Comparison of ENCODE assay signal across 24 mouse cellular contexts in genomic region chr9:20210812-20211211, GRCm38 (mm10). TPM values are rescaled to one million over a fixed set of nuclear protein-coding genes. Genes with fewer than 3 reads are reported as not detected.
A peak's percentile ranks its signal among the peaks of the same experiment; 100 is the strongest.
DNase-seq lines count a peak whose midpoint lies in the region; TF ChIP-seq lines count a peak whose summit lies in the region.
"Had no signal": no experiment of that assay in that cellular context is flagged by ENCODE, and none has a peak within 500 bp of the region (broad histone marks: within the 10 kb centered on the region; RNA-seq: fewer than 3 reads in every experiment).

No protein-coding gene starts in this region.

- no peak for TF ChIP-seq POLR2A in MEL (IDR thresholded peaks at IDR 0.05; ENCODE audit: control insufficient read depth in 1 of 2, insufficient read depth in 1 of 2, low read depth in 1 of 2, low read length in 2 of 2, poor library complexity in 1 of 2)

- no peak overlapping the region for H3K4me3 ChIP-seq in MEL (ENCODE audit: control insufficient read depth in 1 of 2, insufficient read depth in 1 of 2, low read depth in 2 of 2, low read length in 2 of 2)

- H3K9me3 ChIP-seq in MEL (replicated peaks; ENCODE audit: insufficient read depth, low read length) = no peaks in the 10 kb centered on the region
- H3K9me3 ChIP-seq: G1E had no signal

- H3K9ac ChIP-seq in MEL (ENCODE audit: control insufficient read depth, low read depth, low read length, poor library complexity, severe bottlenecking) = no peak overlapping the region

- no peak for TF ChIP-seq RAD21 in MEL (IDR thresholded peaks at IDR 0.05; ENCODE audit: low read depth, low read length)

- TF ChIP-seq CTCF in MEL (IDR thresholded peaks at IDR 0.05 in 2 of 3, conservative IDR thresholded peaks at IDR 0.05 in 1 of 3; ENCODE audit: control insufficient read depth in 1 of 3, insufficient read depth in 1 of 3, low read depth in 2 of 3, low read length in 3 of 3, poor library complexity in 1 of 3, severe bottlenecking in 1 of 3) = no peak

- no peak overlapping the region for H3K27ac ChIP-seq in MEL (ENCODE audit: control insufficient read depth, low read depth, low read length)

- H3K27me3 ChIP-seq in MEL (ENCODE audit: control insufficient read depth in 1 of 2, insufficient read depth in 2 of 2, low read length in 2 of 2) = no peaks in the 10 kb centered on the region
- H3K27me3 ChIP-seq: CH12.LX, Patski had no signal

- 0 out of 4 replicates have a peak, but pooled peaks cover 0 to 2% of the 10 kb centered on the region in 2 experiments for H3K4me1 ChIP-seq in MEL (ENCODE audit: control insufficient read depth in 1 of 2, insufficient read depth in 2 of 2, low read length in 2 of 2)

- H3K79me2 ChIP-seq in MEL (ENCODE audit: control insufficient read depth, insufficient read depth, low read length, poor library complexity) = no peaks in the 10 kb centered on the region

- intact Hi-C loops in heart, postnatal 10 days (cut with DNase I) = no loop called here

- DNase-seq in MEL (ENCODE audit: low read depth, low spot score) = peak; percentile 50
- no peak for DNase-seq in heart, postnatal 10 days
- DNase-seq: adrenal gland, adult 2 months; adrenal gland, adult 8-10 months; adrenal gland, postnatal 10 days; adrenal gland, postnatal 14 days; adrenal gland, postnatal 25 days; adrenal gland, postnatal 36 days; B cell, adult 2 months; cerebellum, adult 11 months; cerebellum, adult 11-12 months; cerebellum, adult 18-20 months; cerebellum, adult 2 months; cerebellum, adult 8-10 months had no signal

- TF ChIP-seq EP300 in MEL (IDR thresholded peaks at IDR 0.05; ENCODE audit: low read depth in 1 of 2, low read length in 2 of 2) = peak; percentile 23 to 57; a peak in 1 of 4 replicates

- H3K36me3 ChIP-seq in MEL (ENCODE audit: control insufficient read depth in 1 of 2, insufficient read depth in 2 of 2, low read length in 2 of 2) = peaks cover 0 to 4% of the 10 kb centered on the region in 2 experiments; a peak in 2 of 4 replicates
- H3K36me3 ChIP-seq: G1E had no signal

TF ChIP-seq in MEL, 35 proteins besides CTCF, POLR2A, EP300 and RAD21:
- TF ChIP-seq MYC (IDR thresholded peaks at IDR 0.05; ENCODE audit: low read depth, low read length) = peak; percentile 49; the same call in 1 of the 2 replicates
- no peak for TF ChIP-seq MAX (IDR thresholded peaks at IDR 0.05; ENCODE audit: low read length)
- no peak for TF ChIP-seq NELFE (IDR thresholded peaks at IDR 0.05; ENCODE audit: low read depth, low read length)
- no peak for TF ChIP-seq CHD2 (IDR thresholded peaks at IDR 0.05; ENCODE audit: low read length)
- no peak for TF ChIP-seq SMC3 (IDR thresholded peaks at IDR 0.05; ENCODE audit: low read depth, low read length)
- TF ChIP-seq SIN3A (IDR thresholded peaks at IDR 0.05; ENCODE audit: low read length) = no peak
- no peak for TF ChIP-seq POLR2AphosphoS5 (IDR thresholded peaks at IDR 0.05; ENCODE audit: borderline replicate concordance, low read depth, low read length)
- TF ChIP-seq TCF12 (IDR thresholded peaks at IDR 0.05; ENCODE audit: low read depth, low read length) = 0 out of 2 replicates have a peak, but pooled peaks have one; percentile 8
- TF ChIP-seq TAL1 (IDR thresholded peaks at IDR 0.05; ENCODE audit: low read length) = peak; percentile 38
- TF ChIP-seq MAZ (IDR thresholded peaks at IDR 0.05; ENCODE audit: low read depth, low read length) = no peak
- TF ChIP-seq MEF2A (IDR thresholded peaks at IDR 0.05; ENCODE audit: extremely low read depth, insufficient replicate concordance, low read depth, low read length, poor library complexity, severe bottlenecking) = no peak
- no peak for TF ChIP-seq MXI1 (IDR thresholded peaks at IDR 0.05; ENCODE audit: low read depth, low read length)
- no peak for TF ChIP-seq MYB (IDR thresholded peaks at IDR 0.05; ENCODE audit: low read depth, low read length)
- no peak for TF ChIP-seq ZKSCAN1 (IDR thresholded peaks at IDR 0.05; ENCODE audit: low read depth, low read length)
- no peak for TF ChIP-seq MAFK (IDR thresholded peaks at IDR 0.05; ENCODE audit: borderline replicate concordance, low read depth, low read length)
- no peak for TF ChIP-seq E2F4 (IDR thresholded peaks at IDR 0.05; ENCODE audit: borderline replicate concordance, low read depth, low read length)
- no peak for TF ChIP-seq ZMIZ1 (IDR thresholded peaks at IDR 0.05; ENCODE audit: low read depth, low read length)
- peak; percentile 55; the same call in 1 of the 2 replicates for TF ChIP-seq USF1 (IDR thresholded peaks at IDR 0.05; ENCODE audit: low read depth, low read length)
- peak; percentile 51; the same call in 1 of the 2 replicates for TF ChIP-seq GATA1 (IDR thresholded peaks at IDR 0.05; ENCODE audit: low read depth, low read length)
- no peak for TF ChIP-seq ELF1 (IDR thresholded peaks at IDR 0.05; ENCODE audit: low read depth, low read length)
- TF ChIP-seq TBP (IDR thresholded peaks at IDR 0.05; ENCODE audit: low read depth, low read length) = no peak
- TF ChIP-seq POLR2AphosphoS2 (IDR thresholded peaks at IDR 0.05; ENCODE audit: low read length) = no peak

RNA-seq across cellular contexts. Expression of gene Olfr871, which starts 1.2 kb away (rescaled TPM):
- total RNA-seq in MEL (2012; rRNA removed) = not detected in 2 replicates
- under 1 TPM in 1 of 2 experiments, not detected in 1; 0.08 TPM for polyA plus RNA-seq in MEL (2012; ENCODE audit: insufficient read depth in 1 of 2, insufficient read length in 2 of 2, low read depth in 1 of 2, low replicate concordance in 2 of 2, missing spikeins in 1 of 2)
- total RNA-seq in heart, postnatal 10 days (2021) = not detected
- total RNA-seq: adrenal gland, adult 18-20 months; adrenal gland, adult 2 months; adrenal gland, adult 8-10 months; adrenal gland, postnatal 10 days; adrenal gland, postnatal 14 days; adrenal gland, postnatal 25 days; adrenal gland, postnatal 36 days; adrenal gland, postnatal 4 days; CH12.LX; ES-E14; G1E had no signal
- polyA plus RNA-seq: activated CD4-positive, CD25-positive, alpha-beta regulatory T cell, adult 4 months; adrenal gland, adult 2 months; brain, embryonic 14.5 days; C2C12; CD4-positive, CD25-positive, alpha-beta regulatory T cell, adult 4 months; cerebellum, adult 2 months; G1E; Patski had no signal

RNA-seq across cellular contexts. Expression of gene Olfr872, which starts 26.1 kb away (rescaled TPM):
- not detected in 2 replicates for total RNA-seq in MEL (2012; rRNA removed)
- polyA plus RNA-seq in MEL (2012; ENCODE audit: insufficient read depth in 1 of 2, insufficient read length in 2 of 2, low read depth in 1 of 2, low replicate concordance in 2 of 2, missing spikeins in 1 of 2) = not detected
- not detected for total RNA-seq in heart, postnatal 10 days (2021)
- total RNA-seq: adrenal gland, adult 18-20 months; adrenal gland, adult 2 months; adrenal gland, adult 8-10 months; adrenal gland, postnatal 10 days; adrenal gland, postnatal 14 days; adrenal gland, postnatal 25 days; adrenal gland, postnatal 36 days; adrenal gland, postnatal 4 days; CH12.LX; ES-E14; G1E had no signal
- polyA plus RNA-seq: activated CD4-positive, CD25-positive, alpha-beta regulatory T cell, adult 4 months; adrenal gland, adult 2 months; brain, embryonic 14.5 days; C2C12; CD4-positive, CD25-positive, alpha-beta regulatory T cell, adult 4 months; cerebellum, adult 2 months; G1E; Patski had no signal

RNA-seq across cellular contexts. Expression of gene Olfr870, which starts 37.0 kb away (rescaled TPM):
- not detected in 2 replicates for total RNA-seq in MEL (2012; rRNA removed)
- polyA plus RNA-seq in MEL (2012; ENCODE audit: insufficient read depth in 1 of 2, insufficient read length in 2 of 2, low read depth in 1 of 2, low replicate concordance in 2 of 2, missing spikeins in 1 of 2) = not detected
- total RNA-seq in heart, postnatal 10 days (2021) = not detected
- total RNA-seq: adrenal gland, adult 18-20 months; adrenal gland, adult 2 months; adrenal gland, adult 8-10 months; adrenal gland, postnatal 10 days; adrenal gland, postnatal 14 days; adrenal gland, postnatal 25 days; adrenal gland, postnatal 36 days; adrenal gland, postnatal 4 days; CH12.LX; ES-E14 had no signal
- polyA plus RNA-seq: activated CD4-positive, CD25-positive, alpha-beta regulatory T cell, adult 4 months; adrenal gland, adult 2 months; brain, embryonic 14.5 days; C2C12; CD4-positive, CD25-positive, alpha-beta regulatory T cell, adult 4 months; cerebellum, adult 2 months; G1E; Patski had no signal
